Mouse (Mus musculus): ENCODE results near the gene Slc25a34.
A peak's percentile ranks its signal among the peaks of the same experiment; 100 is the strongest.

Gene Slc25a34

DNA sequence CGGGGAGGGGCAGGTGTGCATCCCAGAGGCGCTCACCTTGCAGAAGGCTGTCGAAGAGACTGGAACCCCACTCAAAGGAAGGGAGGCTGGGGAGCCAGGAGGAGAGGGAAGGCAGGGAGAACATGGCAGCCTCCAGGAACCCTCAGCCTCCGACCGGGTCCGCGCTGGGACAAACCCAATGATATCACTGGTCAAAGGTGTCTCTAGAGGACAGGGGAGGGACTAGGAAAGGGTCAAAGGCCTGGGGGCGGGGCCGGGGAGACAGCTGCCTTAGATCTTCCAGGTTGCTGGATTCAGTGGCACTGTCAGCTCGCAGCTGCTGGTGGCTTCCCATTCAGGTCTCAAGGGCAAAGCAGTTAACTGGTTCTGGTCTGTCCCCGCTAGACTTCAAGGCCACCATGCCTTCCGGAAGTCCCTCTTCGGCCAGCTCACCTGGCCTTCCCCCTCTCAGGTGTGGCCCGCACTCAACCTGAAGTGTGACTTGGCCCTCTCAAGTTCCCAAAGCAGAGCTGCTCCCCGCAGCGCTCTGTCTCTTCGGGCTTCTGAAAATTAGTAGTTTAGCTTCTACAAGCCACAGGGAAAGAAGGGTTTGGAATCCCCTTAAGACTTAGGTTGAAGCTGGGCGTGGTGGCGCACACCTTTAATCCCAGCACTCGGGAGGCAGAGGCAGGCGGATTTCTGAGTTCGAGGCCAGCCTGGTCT lies 5.6 kb downstream of the Slc25a34 start:
- DNase-seq, result no peak

DNA sequence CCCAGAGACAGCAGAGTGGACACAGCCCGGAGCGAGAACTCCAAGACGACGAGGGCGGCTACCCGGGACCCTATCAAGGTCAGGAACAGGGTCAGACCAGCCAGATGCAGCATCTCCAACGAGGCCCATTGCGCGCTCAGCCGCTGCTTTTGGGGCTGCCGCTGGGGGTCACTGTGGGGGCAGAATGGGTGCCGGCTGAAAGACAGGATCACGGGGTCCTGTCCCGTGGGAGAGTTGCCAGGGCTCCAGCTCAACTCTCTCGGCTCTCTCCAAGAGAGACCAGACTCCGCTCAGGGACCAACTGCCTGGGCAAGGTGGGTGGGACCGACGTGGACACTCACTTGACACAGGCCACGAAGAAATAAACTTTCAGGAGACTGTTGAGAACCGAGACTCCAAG lies 6.3 kb downstream of the Slc25a34 start:
- peak; percentile 74 for DNase-seq

DNA sequence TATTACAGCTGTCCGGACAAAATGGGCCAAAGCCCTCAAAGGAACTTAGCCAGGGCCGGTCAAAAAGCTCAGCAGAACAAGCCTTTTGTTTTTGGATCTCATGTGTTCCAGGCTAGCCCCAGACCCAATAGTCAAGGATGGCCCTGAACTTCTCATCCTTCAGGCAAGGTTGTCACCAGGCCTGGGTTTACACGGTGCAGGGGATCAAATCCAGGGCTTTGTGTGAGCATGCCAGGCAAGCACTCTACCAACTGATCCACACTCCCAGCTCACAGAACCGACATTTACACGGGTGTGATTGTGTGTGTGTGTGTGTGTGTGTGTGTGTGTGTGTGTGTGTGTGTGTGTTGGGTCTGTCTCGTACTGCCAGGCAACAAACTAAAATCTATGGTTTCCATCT lies 6.8 kb downstream of the Slc25a34 start:
- DNase-seq, result no peak

DNA sequence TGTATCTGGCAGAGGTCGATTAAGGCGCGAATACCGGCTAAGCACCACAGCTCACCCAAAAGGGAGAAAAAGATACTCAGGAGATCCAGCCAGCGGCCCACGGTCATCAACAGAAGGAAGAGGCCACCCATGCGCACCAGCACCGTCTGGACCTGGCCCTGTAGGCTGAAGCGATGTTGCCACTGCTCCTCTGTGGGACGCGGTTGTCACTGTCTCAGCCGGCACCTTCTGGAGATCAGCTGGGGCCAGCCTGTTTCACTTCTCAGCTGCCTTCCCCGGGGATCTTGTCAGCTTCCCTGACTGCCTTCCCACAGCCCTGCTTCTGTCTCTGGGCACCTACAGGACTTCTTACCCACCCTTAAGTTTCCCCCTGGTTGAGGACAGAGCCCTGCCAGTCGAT lies 8.7 kb downstream of the Slc25a34 start:
- DNase-seq, result no peak

DNA sequence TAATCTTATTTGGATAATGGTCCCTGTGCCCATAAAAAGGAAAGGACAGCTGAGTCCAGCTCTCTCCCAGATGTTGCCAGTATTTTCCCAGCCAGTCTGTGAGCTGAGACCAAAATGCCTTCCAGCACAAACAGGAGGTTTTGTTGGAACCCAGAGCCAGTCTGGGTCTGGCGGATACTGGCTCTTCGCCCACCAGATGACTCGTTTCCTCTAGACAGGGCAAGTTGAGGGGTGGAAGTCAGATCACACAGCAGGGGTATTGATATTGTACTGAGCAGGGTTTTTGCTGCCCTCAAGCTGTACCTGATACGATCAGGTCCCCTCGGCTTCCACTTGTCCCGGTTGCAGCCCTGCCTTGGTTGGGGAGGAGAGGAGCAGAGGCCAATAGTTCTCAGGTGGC lies 14.1 kb downstream of the Slc25a34 start:
- no peak for DNase-seq

DNA sequence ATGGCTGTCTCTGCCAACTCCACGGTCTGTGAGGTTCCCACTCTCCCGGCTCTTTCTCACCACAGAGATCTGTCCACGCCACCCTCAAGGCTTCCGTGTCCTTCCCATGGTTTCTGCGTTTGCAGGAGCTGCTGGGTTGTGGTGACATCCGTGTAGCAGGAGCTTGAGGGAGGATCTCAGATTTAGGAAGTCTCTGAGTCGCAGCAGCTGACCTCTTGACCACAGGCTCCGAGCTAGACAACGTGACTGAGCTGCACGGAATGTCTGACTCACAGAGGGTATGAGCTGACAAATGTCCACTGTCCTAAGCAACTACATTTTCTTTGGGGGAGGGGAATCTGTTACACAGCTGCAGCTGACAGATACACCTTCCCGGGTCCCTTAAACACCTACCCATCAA lies 17.8 kb downstream of the Slc25a34 start, which contains the start of gene Fblim1:
Gene Fblim1 (minus strand): TSS at position 236 of the 400 bp plus-strand sequence.
- DNase-seq, result no peak

DNA sequence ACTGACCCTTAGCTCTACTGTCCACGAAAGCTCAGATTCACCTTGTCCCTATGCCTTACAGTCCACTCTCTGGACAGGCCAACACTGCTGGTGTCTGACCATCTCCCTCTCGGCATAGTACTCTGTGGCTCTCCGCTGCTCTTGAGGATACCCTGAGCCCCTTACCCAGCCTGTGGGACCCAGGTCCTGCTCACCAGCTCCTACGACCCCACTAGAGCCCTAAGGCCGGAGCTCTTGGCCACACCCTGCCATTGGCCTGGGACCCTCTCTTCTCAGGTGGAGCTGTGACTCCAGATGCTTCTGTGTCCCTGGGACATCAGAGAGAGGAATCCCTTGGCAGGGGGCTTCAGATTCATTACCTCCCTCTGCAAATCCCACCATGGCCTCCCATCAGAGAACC lies 18.2 kb downstream of the Slc25a34 start:
- no peak for DNase-seq

DNA sequence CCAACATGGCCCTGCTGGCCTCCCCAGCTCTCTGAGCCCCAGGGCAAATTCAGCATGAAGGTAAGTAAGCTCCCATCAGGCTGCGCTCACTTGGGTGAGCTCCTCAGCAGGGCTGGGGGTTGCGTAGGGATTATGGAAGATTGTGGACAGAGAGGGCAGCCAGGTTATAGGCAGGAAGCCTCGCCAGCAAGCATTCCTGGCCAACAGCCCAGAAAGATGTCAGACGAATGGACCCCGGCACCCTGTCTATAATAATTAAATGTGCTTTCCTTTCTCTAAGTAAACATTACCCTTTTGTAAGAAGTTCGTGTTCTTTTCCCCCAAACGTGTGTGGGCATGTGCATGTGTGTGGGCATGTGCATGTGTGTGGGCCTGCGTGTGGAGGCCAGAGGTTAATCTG lies 19.1 kb downstream of the Slc25a34 start:
- DNase-seq, result no peak

DNA sequence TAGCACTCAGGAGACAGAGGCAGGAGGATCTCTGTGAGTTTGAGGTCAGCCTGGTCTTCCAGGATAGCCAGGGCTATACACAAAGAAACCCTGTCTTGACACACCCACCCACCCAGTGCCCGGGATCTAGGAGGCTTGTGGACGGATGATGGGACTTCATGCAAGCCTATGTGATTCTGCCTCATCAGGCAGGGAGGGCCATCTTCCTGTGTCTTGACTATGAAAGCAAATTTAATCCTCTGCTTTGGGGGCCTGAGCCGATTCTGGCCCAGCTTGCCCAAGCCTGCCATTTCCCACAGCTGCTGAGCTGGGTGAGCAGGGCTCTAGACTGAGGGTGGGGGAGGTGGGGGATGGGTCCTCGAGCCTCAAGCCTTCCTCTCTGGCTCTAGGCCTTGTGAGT lies 19.7 kb downstream of the Slc25a34 start:
- DNase-seq, result no peak

DNA sequence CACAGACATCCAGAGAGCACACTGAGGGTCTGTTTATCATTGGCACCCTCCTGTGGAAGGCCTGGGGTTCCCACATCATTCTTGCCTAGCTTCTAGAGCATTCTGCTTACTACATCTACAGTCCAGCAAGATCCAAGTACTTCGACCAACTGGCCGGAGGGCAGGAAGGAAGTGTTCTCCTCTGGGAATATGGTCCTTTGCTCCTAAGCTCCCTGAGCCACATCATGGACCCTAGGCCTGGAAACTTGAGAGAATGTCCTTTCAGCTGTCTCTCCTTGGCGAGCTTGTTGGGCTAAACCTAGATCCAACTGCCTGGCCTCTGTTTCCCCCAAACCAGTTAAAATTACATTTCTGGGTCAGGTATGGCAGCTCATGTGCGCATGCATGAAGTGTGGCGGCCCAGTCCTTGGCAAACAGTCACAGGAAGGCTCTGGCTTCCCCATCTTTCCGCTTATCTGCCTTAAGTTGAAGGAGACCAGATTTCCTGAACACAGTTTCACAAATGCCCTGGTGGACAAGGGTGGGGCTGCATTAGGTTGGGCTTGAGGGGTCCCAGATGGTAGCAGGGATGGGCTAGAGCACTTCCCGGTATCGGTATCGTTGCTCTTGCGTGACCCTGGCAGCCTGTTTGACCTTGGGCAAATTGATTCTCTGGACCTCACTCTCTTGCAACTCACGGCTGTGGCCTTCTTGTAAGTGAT lies 20.9 kb downstream of the Slc25a34 start:
- DNase-seq, result no peak

DNA sequence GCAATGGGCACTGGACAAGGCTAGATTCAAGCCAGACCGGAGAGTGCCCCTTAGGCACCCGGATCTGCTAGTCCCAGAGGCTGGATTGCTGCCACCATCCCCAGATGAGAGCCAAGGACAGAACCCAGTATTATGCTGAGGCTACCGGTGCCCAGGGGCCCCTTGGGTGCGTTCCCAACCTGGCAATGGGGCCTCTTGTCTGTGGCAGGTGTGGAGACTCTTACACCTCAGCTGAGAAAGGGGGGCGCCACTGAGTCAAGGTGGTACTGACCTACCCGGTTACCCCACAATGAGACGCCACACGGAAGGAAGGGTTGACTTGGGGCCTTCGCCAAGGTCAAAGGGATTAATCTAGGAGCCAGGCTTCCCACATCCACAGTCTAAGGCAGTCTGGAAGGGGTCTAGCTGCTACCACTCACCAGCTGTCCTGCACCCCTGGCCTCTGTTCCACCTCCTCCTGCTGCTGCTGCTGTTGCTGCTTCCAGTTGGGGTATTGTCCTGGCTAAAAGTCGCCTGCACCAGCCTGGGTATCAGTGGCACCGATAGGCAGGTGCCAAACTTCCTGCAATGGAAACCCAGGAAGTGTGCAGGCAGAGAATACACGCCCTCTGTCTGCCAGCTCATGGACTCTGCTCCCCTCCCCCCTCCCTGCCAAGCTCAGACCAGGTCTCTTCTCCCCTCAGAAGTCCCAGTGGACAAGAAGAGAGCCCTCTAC lies 22.3 kb downstream of the Slc25a34 start:
- peak; percentile 19 for DNase-seq

DNA sequence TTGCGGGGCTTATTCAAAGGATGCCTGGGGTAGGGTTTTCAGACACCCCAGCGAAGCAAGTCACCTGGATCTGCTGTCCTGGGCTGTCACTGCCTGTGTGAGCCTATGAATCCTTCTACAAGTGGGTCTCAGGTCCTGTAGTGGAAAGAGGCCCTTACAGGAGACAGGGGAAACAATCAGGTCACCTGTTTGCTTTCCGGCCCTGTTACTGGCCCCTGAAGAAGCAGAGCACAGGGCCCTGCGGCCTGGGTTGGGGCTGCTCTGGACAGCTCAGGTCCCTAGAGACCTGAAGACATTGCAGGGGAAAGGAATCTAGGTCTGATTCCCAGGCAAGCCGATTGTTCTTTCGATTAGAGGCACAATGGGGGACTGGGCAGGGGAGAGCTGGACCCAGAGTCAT lies 23.3 kb downstream of the Slc25a34 start:
- no peak for DNase-seq

DNA sequence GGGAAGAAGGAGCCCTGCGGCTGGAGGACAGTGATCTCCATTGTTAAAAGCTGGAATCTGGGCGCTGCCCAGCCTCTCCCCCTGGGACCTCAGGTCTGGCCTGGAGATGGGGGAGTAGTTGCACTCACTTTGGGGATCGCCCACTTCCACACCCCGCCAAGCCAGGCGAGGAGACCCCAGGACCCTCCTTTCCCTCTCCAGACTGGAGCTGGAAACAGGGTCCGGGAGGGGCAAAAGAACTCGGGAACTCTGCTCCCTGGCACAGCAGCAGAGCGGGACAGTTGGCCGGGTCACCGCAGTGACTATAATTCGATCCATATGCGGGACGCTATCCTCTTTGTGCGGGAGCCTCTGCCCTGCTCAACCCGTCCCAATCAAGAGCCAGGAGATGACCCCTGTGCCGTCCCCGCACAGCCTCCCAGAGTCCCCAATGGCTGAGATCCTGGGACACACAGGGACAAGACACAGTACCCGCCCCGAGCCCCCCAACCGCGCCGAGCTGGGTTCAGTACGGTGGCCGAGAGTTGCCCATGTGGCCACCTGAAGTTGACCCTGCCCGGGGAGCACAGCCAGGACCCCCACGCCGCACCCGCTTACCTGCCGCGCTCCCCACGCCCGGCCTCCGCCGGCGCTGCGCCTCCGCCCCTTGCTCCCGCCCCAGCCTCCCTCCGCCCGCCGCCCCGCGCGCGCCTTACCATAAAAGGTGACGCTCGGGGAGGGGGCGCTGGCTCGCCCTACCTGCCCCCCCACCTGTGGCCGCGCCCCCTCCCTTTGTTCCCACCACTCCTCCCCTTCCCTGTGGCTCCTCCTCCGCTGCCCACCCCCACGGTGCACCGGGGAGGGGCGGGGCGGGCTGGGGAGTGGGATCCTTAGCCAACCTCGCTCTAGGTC lies 24.1 kb downstream of the Slc25a34 start:
- DNase-seq, result peak; percentile 43

DNA sequence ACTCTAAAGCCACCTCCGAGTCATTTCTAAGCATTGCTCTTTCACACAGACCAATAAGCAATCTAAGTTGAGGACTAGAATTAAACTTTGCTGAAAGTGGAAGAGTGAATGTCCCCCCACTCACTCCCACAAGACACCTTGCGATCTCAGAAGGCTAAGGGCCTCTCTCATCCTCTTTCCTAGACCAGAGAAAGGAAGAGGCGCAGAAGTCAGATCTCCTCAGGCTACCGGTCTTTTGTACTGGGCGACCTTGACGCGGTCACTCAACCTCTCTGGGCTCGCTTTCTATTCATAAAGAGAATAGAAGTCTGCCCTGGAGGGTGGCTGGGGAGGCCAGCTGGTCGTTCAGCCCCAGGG lies 24.7 kb downstream of the Slc25a34 start:
- DNase-seq, result no peak

DNA sequence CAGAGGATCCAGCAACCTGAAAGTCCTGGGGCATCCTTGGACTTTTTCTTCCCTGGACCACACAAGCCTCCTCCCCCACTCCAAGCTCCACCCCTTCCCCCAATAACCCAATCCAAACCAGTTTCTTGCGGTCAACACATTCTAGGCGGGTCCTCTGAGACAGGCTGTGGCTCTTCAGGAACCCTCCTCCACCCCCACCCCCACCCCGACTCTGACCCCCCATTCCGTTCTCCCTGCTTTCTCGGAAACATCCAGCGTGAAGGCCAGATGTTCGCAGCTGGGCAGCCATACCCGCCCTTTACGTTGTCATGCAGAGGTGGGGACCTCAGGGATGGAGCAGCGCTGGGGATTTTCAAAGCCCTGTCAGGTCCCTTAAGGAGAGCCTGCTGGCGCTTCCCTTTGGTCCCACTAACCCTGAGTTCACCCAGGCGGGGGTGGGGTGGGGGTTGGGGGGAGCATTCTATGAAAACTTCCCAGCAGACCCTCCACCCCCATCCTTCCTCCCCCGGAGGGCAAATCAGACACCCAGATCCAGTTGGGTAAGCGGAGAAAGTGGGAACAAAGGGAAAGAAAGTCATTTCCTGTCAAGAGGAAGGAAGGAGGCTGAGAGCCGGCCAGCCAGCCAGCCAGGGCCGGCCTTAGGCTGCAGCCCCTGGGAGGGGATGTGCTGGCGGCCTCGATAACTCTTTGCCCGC lies 25.3 kb downstream of the Slc25a34 start:
- DNase-seq, result no peak

DNA sequence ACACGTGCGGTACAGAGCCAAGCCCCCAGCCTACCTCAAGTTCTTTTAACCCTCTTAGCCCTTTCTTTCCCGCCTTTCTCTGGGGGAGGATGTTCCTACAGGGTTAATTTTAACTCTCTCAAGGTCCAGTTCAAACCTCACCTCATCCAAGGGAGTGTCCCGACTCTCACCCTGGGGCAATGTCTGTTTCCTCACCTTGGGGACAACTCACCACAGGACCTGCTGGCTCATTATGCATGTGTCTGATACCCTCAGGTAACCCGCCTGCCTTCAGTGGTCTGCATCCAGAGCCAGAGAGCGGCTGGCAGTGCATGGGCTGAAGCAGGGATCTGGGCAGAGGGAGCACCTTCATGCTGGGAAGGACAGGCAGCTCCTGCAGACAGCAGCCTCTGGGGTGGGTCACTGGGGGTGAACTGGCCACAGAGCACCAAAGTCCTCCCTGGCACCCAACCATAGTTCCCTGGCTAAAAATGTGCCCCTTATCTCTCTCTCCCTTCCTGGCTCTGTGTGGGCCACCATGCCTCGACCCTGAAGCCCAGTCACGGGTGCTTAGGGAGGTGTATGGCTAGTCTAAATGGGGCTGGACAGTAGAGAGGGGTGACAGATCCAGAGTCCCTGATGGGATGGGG lies 26.8 kb downstream of the Slc25a34 start:
- no peak for DNase-seq

DNA sequence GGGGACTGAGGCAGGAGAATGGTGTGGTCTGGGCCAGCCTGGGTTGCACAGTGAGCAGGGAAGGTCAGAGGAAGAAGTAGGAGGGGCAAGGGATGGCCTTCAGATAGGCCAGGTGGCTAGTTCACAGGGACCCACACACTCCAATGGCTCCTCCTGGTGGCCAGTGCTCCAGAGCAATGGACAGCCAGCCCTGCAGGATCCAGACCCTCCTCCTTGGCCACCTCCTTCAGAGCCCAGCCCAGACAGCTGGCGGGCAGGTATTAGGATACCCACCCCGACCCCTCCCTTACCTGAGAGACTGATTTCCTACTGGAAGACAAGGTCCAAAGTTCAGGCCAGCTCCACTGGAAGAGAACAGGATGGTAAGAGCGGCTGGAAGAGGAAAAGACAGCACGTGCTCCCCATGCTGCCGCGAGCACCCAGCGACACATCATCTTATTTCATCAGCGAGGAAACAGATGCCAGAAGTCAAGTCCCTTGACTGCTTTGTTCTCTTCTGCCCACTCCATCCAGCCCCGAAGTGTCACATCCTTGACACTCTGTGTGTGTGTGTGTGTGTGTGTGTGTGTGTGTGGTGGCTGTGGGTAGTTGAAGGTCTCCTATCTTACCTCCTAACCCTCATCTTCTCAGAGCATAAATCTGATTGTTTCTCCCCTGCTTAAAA lies 27.9 kb downstream of the Slc25a34 start:
- no peak for DNase-seq

DNA sequence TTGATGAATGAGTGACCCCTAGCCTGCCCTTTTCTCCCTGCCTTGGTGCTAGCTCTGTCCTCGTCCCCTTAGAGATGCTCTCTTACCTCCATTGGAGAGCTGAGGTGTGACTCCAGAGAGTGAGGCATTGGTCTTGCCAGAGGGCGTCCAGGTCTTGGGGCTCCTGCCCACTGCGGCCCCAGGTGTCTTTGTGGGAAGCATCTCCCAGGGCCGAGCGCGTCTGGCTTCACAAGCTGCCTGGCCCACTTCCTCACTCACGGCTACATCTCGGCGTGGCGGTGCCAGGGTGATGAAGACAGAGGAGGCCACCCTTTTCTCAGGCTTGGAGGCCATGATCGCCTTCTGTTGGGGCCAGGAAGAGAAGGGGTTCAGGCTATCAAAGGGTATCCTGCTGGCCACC lies 28.5 kb downstream of the Slc25a34 start:
- no peak for DNase-seq

DNA sequence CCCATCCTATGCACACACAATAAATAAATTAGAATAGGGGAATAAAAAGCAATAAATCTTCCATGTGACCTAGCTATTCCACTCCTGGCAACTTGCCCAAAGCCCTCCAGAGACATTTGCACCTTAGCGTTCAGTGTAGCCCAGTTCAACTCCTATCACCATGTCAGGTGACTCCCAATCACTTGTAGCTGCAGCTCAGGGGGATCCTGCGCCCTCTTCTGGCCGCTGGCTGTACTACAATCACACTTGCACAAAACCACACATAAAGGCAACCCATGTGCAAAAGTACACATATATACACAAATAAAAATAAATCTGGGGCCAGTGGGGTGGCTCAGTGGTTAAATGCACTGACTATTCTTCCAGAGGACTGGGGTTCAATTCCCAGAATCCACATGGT lies 32.1 kb downstream of the Slc25a34 start:
- peak; percentile 46 for DNase-seq

DNA sequence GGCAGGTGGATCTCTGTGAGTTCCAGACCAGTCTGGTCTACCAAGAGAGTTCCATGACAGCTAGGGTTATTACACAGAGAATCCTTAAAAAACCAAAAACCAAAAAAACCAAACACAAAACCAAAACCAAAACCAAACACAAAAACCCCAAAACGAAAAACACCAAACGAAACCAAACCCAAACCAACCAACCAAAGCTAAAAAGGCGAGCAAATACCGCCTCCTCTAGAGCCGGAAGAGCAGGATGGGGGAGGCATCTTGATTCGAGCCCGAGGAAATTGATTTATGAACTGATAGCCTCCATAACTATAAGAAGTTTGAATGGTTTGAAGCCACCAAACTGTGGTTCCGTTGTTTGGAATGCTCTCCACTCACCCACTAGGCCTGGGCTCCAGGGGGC lies 39.7 kb downstream of the Slc25a34 start:
- no peak for DNase-seq

DNA sequence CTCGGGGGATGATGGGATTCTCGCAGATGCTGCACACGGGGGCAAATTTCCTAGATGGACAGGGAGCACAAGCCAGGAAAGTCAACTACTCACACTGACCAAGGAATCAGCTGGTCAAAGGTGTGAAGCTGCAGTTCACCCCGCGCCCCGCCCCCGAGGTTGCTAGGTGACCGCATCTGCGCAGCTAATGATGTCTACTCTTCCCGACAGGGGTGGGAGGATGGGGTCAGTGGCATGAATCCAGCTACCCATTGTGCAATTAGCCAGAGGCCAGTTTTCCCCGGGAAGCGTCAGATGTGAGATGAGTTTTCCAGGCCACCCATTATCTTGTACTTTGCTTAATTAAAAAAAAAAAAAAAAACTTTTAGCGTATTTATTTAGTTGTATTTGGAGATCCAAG lies 42.6 kb downstream of the Slc25a34 start:
- no peak for DNase-seq

All from right cerebral cortex, postnatal 4 days (tissue).